Comparison of ENCODE assay signal across 16 mouse cellular contexts in the genomic region with DNA sequence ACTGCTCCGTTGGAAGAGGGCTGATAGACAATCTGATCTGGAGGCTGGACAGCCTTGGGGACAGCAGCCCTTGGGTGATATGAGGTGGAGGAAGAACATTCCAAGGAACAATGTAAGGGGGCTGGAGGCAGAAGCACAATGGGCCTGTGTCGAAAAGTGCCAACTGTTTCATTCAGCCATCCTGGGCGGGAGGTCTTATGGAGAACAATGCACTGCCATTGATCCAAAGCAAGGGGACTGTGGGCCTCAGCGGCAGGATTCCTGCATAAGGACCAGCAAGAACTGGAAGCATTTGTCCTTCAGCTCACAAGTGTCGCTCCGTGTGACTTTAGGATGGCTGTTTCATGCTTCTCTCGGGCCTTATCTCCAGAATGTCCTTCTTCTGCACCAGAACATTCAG. TPM values are rescaled to one million over a fixed set of nuclear protein-coding genes. Genes with fewer than 3 reads are reported as not detected.
DNase-seq lines count a peak whose midpoint lies in the region; ATAC-seq and TF ChIP-seq lines count a peak whose summit lies in the region.
"Had no signal": no experiment of that assay in that cellular context is flagged by ENCODE, and none has a peak within 500 bp of the region (broad histone marks: within the 10 kb centered on the region; RNA-seq: fewer than 3 reads in every experiment).

No protein-coding gene starts in this region.

- H3K9me3 ChIP-seq in forebrain, embryonic 12.5 days: 0 out of 2 replicates have a peak, but pooled peaks cover 2% of the 10 kb centered on the region
- no peaks in the 10 kb centered on the region for H3K9me3 ChIP-seq in forebrain, embryonic 14.5 days (replicated peaks; ENCODE audit: control insufficient read depth, low read length)
- no peaks in the 10 kb centered on the region for H3K9me3 ChIP-seq in heart, postnatal 0 days (replicated peaks; ENCODE audit: control insufficient read depth, low read length)
- H3K9me3 ChIP-seq: neural tube, embryonic 13.5 days had no signal

- no peak for TF ChIP-seq EP300 in heart, postnatal 0 days (IDR thresholded peaks at IDR 0.05; ENCODE audit: low read depth)

- no peak overlapping the region for H3K4me2 ChIP-seq in forebrain, embryonic 12.5 days
- H3K4me2 ChIP-seq in forebrain, embryonic 14.5 days (ENCODE audit: low read length): no peak overlapping the region
- H3K4me2 ChIP-seq in heart, postnatal 0 days (ENCODE audit: low read depth, low read length): no peak overlapping the region
- H3K4me2 ChIP-seq: neural tube, embryonic 13.5 days had no signal

- intact Hi-C loops in left cerebral cortex, postnatal 10 days (cut with DNase I): no loop called here

- 0 out of 2 replicates have a peak overlapping the region, but pooled peaks have one; percentile 3 for H3K27ac ChIP-seq in forebrain, embryonic 12.5 days
- no peak overlapping the region for H3K27ac ChIP-seq in forebrain, embryonic 14.5 days (ENCODE audit: low read depth, low read length)
- H3K27ac ChIP-seq in heart, postnatal 0 days (ENCODE audit: low read depth): peak overlapping the region; percentile 47
- H3K27ac ChIP-seq: neural tube, embryonic 13.5 days had no signal

- H3K9ac ChIP-seq in forebrain, embryonic 12.5 days: no peak overlapping the region
- no peak overlapping the region for H3K9ac ChIP-seq in forebrain, embryonic 14.5 days (ENCODE audit: low read length)
- H3K9ac ChIP-seq in heart, postnatal 0 days (replicated peaks; ENCODE audit: low read depth, low read length): no peak overlapping the region
- H3K9ac ChIP-seq: neural tube, embryonic 13.5 days had no signal

- WGBS in forebrain, embryonic 12.5 days: 18% methylated on average over 7 of the region's 7 CpGs
- 16% methylated on average over 7 of the region's 7 CpGs for WGBS in forebrain, embryonic 14.5 days
- WGBS in heart, postnatal 0 days: 35% methylated on average over 7 of the region's 7 CpGs

- no peaks in the 10 kb centered on the region for H3K36me3 ChIP-seq in forebrain, embryonic 12.5 days (replicated peaks)
- no peaks in the 10 kb centered on the region for H3K36me3 ChIP-seq in forebrain, embryonic 14.5 days (ENCODE audit: control insufficient read depth, insufficient read depth, low read length)
- H3K36me3 ChIP-seq in heart, postnatal 0 days (replicated peaks; ENCODE audit: control insufficient read depth, insufficient read depth, low read length): no peaks in the 10 kb centered on the region
- H3K36me3 ChIP-seq: neural tube, embryonic 13.5 days had no signal

- no peak for ATAC-seq in forebrain, embryonic 12.5 days (ENCODE audit: low FRiP score)
- ATAC-seq in forebrain, embryonic 14.5 days: no peak
- ATAC-seq in heart, postnatal 0 days (ENCODE audit: insufficient read depth, low read depth): no peak

- DNase-seq in forebrain, embryonic 14.5 days (ENCODE audit: low spot score): no peak
- no peak for DNase-seq in heart, postnatal 0 days (ENCODE audit: low spot score)
- DNase-seq in heart, adult 8-10 months (ENCODE audit: low spot score): no peak
- peak; percentile 83 for DNase-seq in ES-CJ7 (ENCODE audit: low read depth, low spot score)
- peak; percentile 32 for DNase-seq in mesoderm, embryonic 11.5 days (ENCODE audit: low read depth, low spot score)
- DNase-seq in kidney, postnatal 14 days: no peak
- no peak for DNase-seq in left cerebral cortex, postnatal 10 days (ENCODE audit: extremely low spot score in 1 of 2, low spot score in 2 of 2)
- DNase-seq: adrenal gland, adult 8-10 months; cerebellum, adult 2 months; gastrocnemius, postnatal 10 days; kidney, adult 18-20 months; kidney, postnatal 4 days; lung, adult 2 months; lung, postnatal 4 days had no signal

- no peak overlapping the region for H3K4me3 ChIP-seq in forebrain, embryonic 12.5 days (replicated peaks)
- H3K4me3 ChIP-seq in forebrain, embryonic 14.5 days (ENCODE audit: low read depth, low read length): no peak overlapping the region
- H3K4me3 ChIP-seq in heart, postnatal 0 days (ENCODE audit: low read depth, low read length): no peak overlapping the region
- H3K4me3 ChIP-seq: neural tube, embryonic 13.5 days had no signal

- peaks cover 16% of the 10 kb centered on the region for H3K4me1 ChIP-seq in forebrain, embryonic 12.5 days
- H3K4me1 ChIP-seq in forebrain, embryonic 14.5 days (ENCODE audit: control insufficient read depth, insufficient read depth, low read length): no peaks in the 10 kb centered on the region; the same call in 1 of the 2 replicates
- peaks cover 53% of the 10 kb centered on the region for H3K4me1 ChIP-seq in heart, postnatal 0 days (ENCODE audit: control insufficient read depth, insufficient read depth)

- no peaks in the 10 kb centered on the region for H3K27me3 ChIP-seq in forebrain, embryonic 12.5 days
- no peaks in the 10 kb centered on the region for H3K27me3 ChIP-seq in forebrain, embryonic 14.5 days (replicated peaks; ENCODE audit: control insufficient read depth, insufficient read depth, low read length)
- H3K27me3 ChIP-seq in heart, postnatal 0 days (ENCODE audit: control insufficient read depth, insufficient read depth, low read length): no peaks in the 10 kb centered on the region
- H3K27me3 ChIP-seq: neural tube, embryonic 13.5 days had no signal

- TF ChIP-seq CTCF in heart, postnatal 0 days (IDR thresholded peaks at IDR 0.05; ENCODE audit: low read depth): no peak

RNA-seq across cellular contexts. Expression of a gene that starts 54.7 kb away (rescaled TPM):
- 63.0 and 69.3 TPM in 2 replicates for polyA plus RNA-seq in forebrain, embryonic 12.5 days (2016; fragmentation: Nextera tagmentation; extraction: Ambion mirVana)
- polyA plus RNA-seq in forebrain, embryonic 14.5 days (2014; fragmentation: Nextera tagmentation; extraction: Ambion mirVana): 46.6 and 53.3 TPM in 2 replicates
- total RNA-seq in heart, postnatal 0 days (2014; rRNA removed; ENCODE audit: low replicate concordance): 359 and 460 TPM in 2 replicates
- polyA plus RNA-seq in heart, postnatal 0 days (2015; fragmentation: Nextera tagmentation; extraction: Ambion mirVana): 47.6 and 54.8 TPM in 2 replicates
- total RNA-seq in heart, adult 8-10 months (2022): 100 to 1,000 TPM; 453 to 510 (median 503) TPM
- 100 to 1,000 TPM; 295 to 297 TPM for total RNA-seq in left cerebral cortex, postnatal 10 days (2021)

Comparison
In these comparisons a context has a peak if more than half of its experiments do, and no peak if none do; other contexts are left out.
1. DNase-seq: peak in ES-CJ7 (single experiment) and mesoderm, embryonic 11.5 days (single experiment); none in forebrain, embryonic 14.5 days (single experiment), heart, postnatal 0 days (single experiment), heart, adult 8-10 months (single experiment), kidney, postnatal 14 days (single experiment) and left cerebral cortex, postnatal 10 days (0 of 2).